Comparison of ENCODE assay signal across 24 mouse cellular contexts in genomic region chr16:24208118-24208517, GRCm38 (mm10).
"Had no signal": no experiment of that assay in that cellular context is flagged by ENCODE, and none has a peak within 500 bp of the region (broad histone marks: within the 10 kb centered on the region; RNA-seq: fewer than 3 reads in every experiment).

No protein-coding gene starts in this region.

- H3K27ac ChIP-seq: heart, adult 2 months; heart, embryonic 13.5 days; heart, embryonic 15.5 days; hindbrain, embryonic 10.5 days; hindbrain, embryonic 12.5 days; hindbrain, embryonic 14.5 days; intestine, embryonic 15.5 days; limb, embryonic 13.5 days; limb, embryonic 15.5 days had no signal

- H3K27me3 ChIP-seq: heart, embryonic 13.5 days; heart, embryonic 15.5 days; hindbrain, embryonic 12.5 days; intestine, embryonic 15.5 days; limb, embryonic 13.5 days; limb, embryonic 15.5 days had no signal

- H3K36me3 ChIP-seq: heart, embryonic 13.5 days; heart, embryonic 15.5 days; hindbrain, embryonic 10.5 days; hindbrain, embryonic 12.5 days; intestine, embryonic 15.5 days; limb, embryonic 13.5 days; limb, embryonic 15.5 days had no signal

- H3K4me1 ChIP-seq: intestine, embryonic 15.5 days had no signal

- H3K4me3 ChIP-seq: heart, adult 2 months; heart, embryonic 13.5 days; heart, embryonic 15.5 days; hindbrain, embryonic 10.5 days; hindbrain, embryonic 12.5 days; intestine, embryonic 15.5 days; limb, embryonic 13.5 days; limb, embryonic 15.5 days had no signal

- DNase-seq: gastrocnemius, postnatal 14 days; gastrocnemius, postnatal 36 days; heart, adult 11 months; heart, adult 2 months; heart, postnatal 4 days; kidney, adult 18-20 months; kidney, adult 8-10 months; kidney, postnatal 10 days; kidney, postnatal 25 days; kidney, postnatal 4 days; layer of hippocampus, adult 9-11 months; layer of hippocampus, postnatal 36 days; left cerebral cortex, postnatal 4 days had no signal

- ATAC-seq: hindbrain, embryonic 16.5 days; inflammation-experienced regulatory T-cells, adult 6 months; intestine, embryonic 15.5 days; intestine, postnatal 0 days had no signal
